Comparison of ENCODE assay signal across 16 mouse cellular contexts in genomic region chr7:122012949-122013348, GRCm38 (mm10). TPM values are rescaled to one million over a fixed set of nuclear protein-coding genes. Genes with fewer than 3 reads are reported as not detected.
DNase-seq lines count a peak whose midpoint lies in the region; ATAC-seq and TF ChIP-seq lines count a peak whose summit lies in the region.
"Had no signal": no experiment of that assay in that cellular context is flagged by ENCODE, and none has a peak within 500 bp of the region (broad histone marks: within the 10 kb centered on the region; RNA-seq: fewer than 3 reads in every experiment).

No protein-coding gene starts in this region.

- H3K36me3 ChIP-seq in liver, embryonic 11.5 days (ENCODE audit: control insufficient read depth, insufficient read depth, low read length) = peaks cover 28% of the 10 kb centered on the region
- peaks cover 26% of the 10 kb centered on the region for H3K36me3 ChIP-seq in liver, postnatal 0 days (replicated peaks; ENCODE audit: insufficient read depth, low read length)
- peaks cover 31% of the 10 kb centered on the region for H3K36me3 ChIP-seq in intestine, embryonic 15.5 days
- H3K36me3 ChIP-seq in stomach, embryonic 14.5 days (ENCODE audit: control insufficient read depth, insufficient read depth, low read length) = peaks cover 24% of the 10 kb centered on the region

- WGBS in liver, embryonic 11.5 days = 57% methylated on average over 10 of the region's 10 CpGs
- WGBS in liver, postnatal 0 days (ENCODE audit: insufficient replicate concordance) = 44% methylated on average over 10 of the region's 10 CpGs
- WGBS in intestine, embryonic 15.5 days = 73% methylated on average over 10 of the region's 10 CpGs
- WGBS in stomach, embryonic 14.5 days = 71% methylated on average over 10 of the region's 10 CpGs

- no peak for DNase-seq in liver, embryonic 11.5 days (ENCODE audit: low spot score)
- DNase-seq in liver, postnatal 0 days = no peak
- DNase-seq in yolk sac, embryonic 10.5 days (ENCODE audit: low spot score) = peak; percentile 86
- no peak for DNase-seq in spleen, adult 18-20 months
- DNase-seq: adrenal gland, adult 2 months; adrenal gland, postnatal 25 days; forebrain, postnatal 0 days; gastrocnemius, postnatal 36 days had no signal

- H3K4me3 ChIP-seq in liver, embryonic 11.5 days (ENCODE audit: low read depth, low read length) = no peak overlapping the region
- no peak overlapping the region for H3K4me3 ChIP-seq in liver, postnatal 0 days (ENCODE audit: low read depth, low read length)
- no peak overlapping the region for H3K4me3 ChIP-seq in intestine, embryonic 15.5 days (replicated peaks)
- H3K4me3 ChIP-seq in stomach, embryonic 14.5 days (ENCODE audit: low read depth, low read length) = no peak overlapping the region
- H3K4me3 ChIP-seq: embryonic facial prominence, embryonic 10.5 days; forebrain, embryonic 13.5 days; heart, embryonic 10.5 days; heart, embryonic 15.5 days; hindbrain, embryonic 13.5 days had no signal

- H3K4me1 ChIP-seq in liver, embryonic 11.5 days (replicated peaks; ENCODE audit: control insufficient read depth, insufficient read depth, low read length) = peaks cover 36% of the 10 kb centered on the region
- H3K4me1 ChIP-seq in liver, postnatal 0 days (ENCODE audit: insufficient read depth) = peaks cover 33% of the 10 kb centered on the region
- peaks cover 17% of the 10 kb centered on the region for H3K4me1 ChIP-seq in intestine, embryonic 15.5 days (replicated peaks)
- H3K4me1 ChIP-seq in stomach, embryonic 14.5 days (ENCODE audit: control insufficient read depth, insufficient read depth, low read length) = peaks cover 16% of the 10 kb centered on the region

- no peaks in the 10 kb centered on the region for H3K9me3 ChIP-seq in liver, embryonic 11.5 days (ENCODE audit: control insufficient read depth, low read length)
- no peaks in the 10 kb centered on the region for H3K9me3 ChIP-seq in liver, postnatal 0 days (ENCODE audit: low read length)
- no peaks in the 10 kb centered on the region for H3K9me3 ChIP-seq in intestine, embryonic 15.5 days
- H3K9me3 ChIP-seq in stomach, embryonic 14.5 days (ENCODE audit: control insufficient read depth, low read depth, low read length) = no peaks in the 10 kb centered on the region
- H3K9me3 ChIP-seq: embryonic facial prominence, embryonic 10.5 days; forebrain, embryonic 13.5 days; heart, embryonic 10.5 days; heart, embryonic 15.5 days; hindbrain, embryonic 13.5 days had no signal

- TF ChIP-seq EP300 in liver, postnatal 0 days (IDR thresholded peaks at IDR 0.05; ENCODE audit: low read depth) = no peak

- no peak overlapping the region for H3K4me2 ChIP-seq in liver, embryonic 11.5 days
- H3K4me2 ChIP-seq in liver, postnatal 0 days (ENCODE audit: low read depth, low read length) = no peak overlapping the region
- H3K4me2 ChIP-seq in intestine, embryonic 15.5 days (replicated peaks) = no peak overlapping the region
- no peak overlapping the region for H3K4me2 ChIP-seq in stomach, embryonic 14.5 days (replicated peaks; ENCODE audit: low read depth, low read length)
- H3K4me2 ChIP-seq: forebrain, embryonic 13.5 days; heart, embryonic 15.5 days; hindbrain, embryonic 13.5 days had no signal

- no peaks in the 10 kb centered on the region for H3K27me3 ChIP-seq in liver, embryonic 11.5 days (replicated peaks; ENCODE audit: control insufficient read depth, insufficient read depth, low read length)
- H3K27me3 ChIP-seq in liver, postnatal 0 days (ENCODE audit: insufficient read depth, low read length) = no peaks in the 10 kb centered on the region
- H3K27me3 ChIP-seq in intestine, embryonic 15.5 days (replicated peaks) = no peaks in the 10 kb centered on the region
- H3K27me3 ChIP-seq in stomach, embryonic 14.5 days (ENCODE audit: control insufficient read depth, insufficient read depth, low read length) = no peaks in the 10 kb centered on the region
- H3K27me3 ChIP-seq: forebrain, embryonic 13.5 days; heart, embryonic 15.5 days; hindbrain, embryonic 13.5 days had no signal

- no peak for TF ChIP-seq CTCF in liver, postnatal 0 days (IDR thresholded peaks at IDR 0.05; ENCODE audit: low read depth)

- ATAC-seq in liver, embryonic 11.5 days (replicated peaks; ENCODE audit: low FRiP score) = peak; percentile 22; the same call in 1 of the 2 replicates
- ATAC-seq in liver, postnatal 0 days = no peak
- ATAC-seq in intestine, embryonic 15.5 days = peak; percentile 79
- peak; percentile 66 for ATAC-seq in stomach, embryonic 14.5 days (ENCODE audit: insufficient number of reproducible peaks, insufficient read depth, low FRiP score, low read depth)
- no peak for ATAC-seq in megakaryocyte progenitor cell, adult 5-6 weeks (replicated peaks; ENCODE audit: poor library complexity)
- ATAC-seq: forebrain, embryonic 13.5 days; forebrain, postnatal 0 days had no signal

- no peak overlapping the region for H3K9ac ChIP-seq in liver, embryonic 11.5 days (ENCODE audit: low read depth, low read length)
- no peak overlapping the region for H3K9ac ChIP-seq in liver, postnatal 0 days (replicated peaks)
- no peak overlapping the region for H3K9ac ChIP-seq in intestine, embryonic 15.5 days
- H3K9ac ChIP-seq in stomach, embryonic 14.5 days (replicated peaks; ENCODE audit: low read depth, low read length) = no peak overlapping the region
- H3K9ac ChIP-seq: forebrain, embryonic 13.5 days; forebrain, postnatal 0 days; heart, embryonic 15.5 days; hindbrain, embryonic 13.5 days had no signal

- no peak overlapping the region for H3K27ac ChIP-seq in liver, embryonic 11.5 days (ENCODE audit: low read depth, low read length)
- no peak overlapping the region for H3K27ac ChIP-seq in liver, postnatal 0 days (ENCODE audit: low read depth)
- H3K27ac ChIP-seq in intestine, embryonic 15.5 days = no peak overlapping the region
- H3K27ac ChIP-seq in stomach, embryonic 14.5 days (ENCODE audit: low read length) = no peak overlapping the region
- H3K27ac ChIP-seq: embryonic facial prominence, embryonic 10.5 days; forebrain, embryonic 13.5 days; heart, embryonic 10.5 days; heart, embryonic 15.5 days; hindbrain, embryonic 13.5 days had no signal

RNA-seq across cellular contexts. Expression of gene Gga2, which starts 8.1 kb away (rescaled TPM):
- polyA plus RNA-seq in liver, embryonic 11.5 days (2014; fragmentation: Nextera tagmentation; extraction: Ambion mirVana) = 69.4 and 87.7 TPM in 2 replicates
- 9.7 and 10.1 TPM in 2 replicates for polyA plus RNA-seq in liver, postnatal 0 days (2015; fragmentation: Nextera tagmentation; extraction: Ambion mirVana)
- 121 and 123 TPM in 2 replicates for polyA plus RNA-seq in intestine, embryonic 15.5 days (2015; fragmentation: Nextera tagmentation; extraction: Ambion mirVana)
- polyA plus RNA-seq in stomach, embryonic 14.5 days (2014; fragmentation: Nextera tagmentation; extraction: Ambion mirVana) = 48.2 and 57.7 TPM in 2 replicates
- 17.1 and 20.0 TPM in 2 replicates for total RNA-seq in megakaryocyte progenitor cell, adult 5-6 weeks (2015)
- total RNA-seq in megakaryocyte progenitor cell, adult 5-6 weeks (2017) = 19.7 and 21.4 TPM in 2 replicates

RNA-seq across cellular contexts. Expression of gene Cog7, which starts 31.4 kb away (rescaled TPM):
- polyA plus RNA-seq in liver, embryonic 11.5 days (2014; fragmentation: Nextera tagmentation; extraction: Ambion mirVana) = 20.7 and 21.6 TPM in 2 replicates
- polyA plus RNA-seq in liver, postnatal 0 days (2015; fragmentation: Nextera tagmentation; extraction: Ambion mirVana) = 4.2 and 5.4 TPM in 2 replicates
- polyA plus RNA-seq in intestine, embryonic 15.5 days (2015; fragmentation: Nextera tagmentation; extraction: Ambion mirVana) = 18.0 and 21.8 TPM in 2 replicates
- polyA plus RNA-seq in stomach, embryonic 14.5 days (2014; fragmentation: Nextera tagmentation; extraction: Ambion mirVana) = 20.5 and 22.5 TPM in 2 replicates
- 15.1 and 17.9 TPM in 2 replicates for total RNA-seq in megakaryocyte progenitor cell, adult 5-6 weeks (2015)
- total RNA-seq in megakaryocyte progenitor cell, adult 5-6 weeks (2017) = 16.7 and 19.2 TPM in 2 replicates

RNA-seq across cellular contexts. Expression of gene Ubfd1, which starts 54.0 kb away (rescaled TPM):
- 59.7 and 64.9 TPM in 2 replicates for polyA plus RNA-seq in liver, embryonic 11.5 days (2014; fragmentation: Nextera tagmentation; extraction: Ambion mirVana)
- 10.9 and 11.0 TPM in 2 replicates for polyA plus RNA-seq in liver, postnatal 0 days (2015; fragmentation: Nextera tagmentation; extraction: Ambion mirVana)
- 55.2 and 58.7 TPM in 2 replicates for polyA plus RNA-seq in intestine, embryonic 15.5 days (2015; fragmentation: Nextera tagmentation; extraction: Ambion mirVana)
- polyA plus RNA-seq in stomach, embryonic 14.5 days (2014; fragmentation: Nextera tagmentation; extraction: Ambion mirVana) = 77.5 and 86.2 TPM in 2 replicates
- 36.5 and 37.1 TPM in 2 replicates for total RNA-seq in megakaryocyte progenitor cell, adult 5-6 weeks (2015)
- total RNA-seq in megakaryocyte progenitor cell, adult 5-6 weeks (2017) = 30.7 and 35.9 TPM in 2 replicates

RNA-seq across cellular contexts. Expression of gene Ears2, which starts 54.1 kb away (rescaled TPM):
- 16.1 and 18.0 TPM in 2 replicates for polyA plus RNA-seq in liver, embryonic 11.5 days (2014; fragmentation: Nextera tagmentation; extraction: Ambion mirVana)
- 8.3 TPM in 2 replicates for polyA plus RNA-seq in liver, postnatal 0 days (2015; fragmentation: Nextera tagmentation; extraction: Ambion mirVana)
- 21.4 and 22.3 TPM in 2 replicates for polyA plus RNA-seq in intestine, embryonic 15.5 days (2015; fragmentation: Nextera tagmentation; extraction: Ambion mirVana)
- polyA plus RNA-seq in stomach, embryonic 14.5 days (2014; fragmentation: Nextera tagmentation; extraction: Ambion mirVana) = 17.9 and 18.7 TPM in 2 replicates
- 4.1 and 5.7 TPM in 2 replicates for total RNA-seq in megakaryocyte progenitor cell, adult 5-6 weeks (2015)
- 6.6 and 7.7 TPM in 2 replicates for total RNA-seq in megakaryocyte progenitor cell, adult 5-6 weeks (2017)

Comparison
In these comparisons a context has a peak if more than half of its experiments do, and no peak if none do; other contexts are left out.
1. ATAC-seq: peak in liver, embryonic 11.5 days (single experiment), intestine, embryonic 15.5 days (single experiment) and stomach, embryonic 14.5 days (single experiment); none in liver, postnatal 0 days (single experiment) and megakaryocyte progenitor cell, adult 5-6 weeks (single experiment).